Mouse (Mus musculus): ENCODE measurements around the gene Ctsl. TPM values are rescaled to one million over a fixed set of nuclear protein-coding genes. Genes with fewer than 3 reads are reported as not detected.

The Ctsl gene
- polyA plus RNA-seq, 1 experiment from 2014 or later: 104 TPM

DNA sequence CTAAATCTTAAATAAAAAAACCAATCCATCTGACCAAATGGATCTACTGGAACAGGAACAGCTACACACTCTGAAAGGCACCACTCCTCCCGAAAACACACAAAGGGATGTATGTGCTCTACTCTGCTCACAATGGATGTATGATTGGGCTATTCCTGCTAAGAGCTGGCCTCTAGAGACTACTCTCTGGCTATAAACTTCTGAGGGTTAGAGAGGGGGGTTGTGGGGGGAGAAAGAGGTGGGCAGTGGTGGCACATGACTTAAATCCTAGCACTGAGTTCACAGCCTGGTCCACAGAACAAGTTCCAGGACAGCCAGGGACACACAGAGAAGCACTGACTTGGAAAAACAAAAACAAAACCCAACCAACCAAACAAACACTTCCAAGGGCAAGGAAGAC is 2.1 kb downstream of the Ctsl start:
- Histone ChIP-seq H3K4me1 (replicated peaks) (peaks cover 12% of the 10 kb centered on the region), H3K27me3 (no peaks in the 10 kb centered on the region), H3K36me3 (peaks cover 43% of the 10 kb centered on the region), H3K4me2 (replicated peaks) (peak overlapping the region; percentile 81), H3K4me3 (replicated peaks) (no peak overlapping the region), H3K9ac (replicated peaks) (no peak overlapping the region), H3K27ac (no peak overlapping the region), H3K9me3 (no peaks in the 10 kb centered on the region)
- no peak for ATAC-seq
- 88% methylated on average over 1 of the region's 1 CpGs for WGBS

DNA sequence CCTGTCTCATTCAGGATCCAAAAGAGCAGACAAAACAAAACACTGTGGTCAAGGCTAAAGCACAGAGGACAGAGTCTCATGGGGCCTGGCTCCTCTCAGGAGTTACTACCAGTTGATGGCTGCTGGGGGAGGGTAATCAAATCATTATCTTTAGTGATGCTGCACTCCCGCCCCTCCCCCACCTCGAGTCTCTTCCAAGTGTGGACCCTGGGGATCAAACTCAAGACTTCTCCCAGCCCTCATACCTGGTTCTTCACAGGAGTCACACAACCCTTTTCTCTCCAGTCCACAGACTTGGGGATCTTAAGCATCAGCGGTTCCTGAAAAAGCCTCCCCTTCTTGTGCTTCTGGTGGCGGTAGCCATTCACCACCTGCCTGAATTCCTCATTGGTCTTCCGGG is 3.1 kb downstream of the Ctsl start:
- Histone ChIP-seq H3K36me3 (peaks cover 50% of the 10 kb centered on the region), H3K27ac (no peak overlapping the region), H3K9ac (replicated peaks) (no peak overlapping the region), H3K27me3 (no peaks in the 10 kb centered on the region), H3K4me1 (replicated peaks) (peaks cover 12% of the 10 kb centered on the region), H3K9me3 (no peaks in the 10 kb centered on the region), H3K4me2 (replicated peaks) (no peak overlapping the region), H3K4me3 (replicated peaks) (no peak overlapping the region)
- WGBS: 96% methylated on average over 5 of the region's 5 CpGs
- no peak for ATAC-seq

DNA sequence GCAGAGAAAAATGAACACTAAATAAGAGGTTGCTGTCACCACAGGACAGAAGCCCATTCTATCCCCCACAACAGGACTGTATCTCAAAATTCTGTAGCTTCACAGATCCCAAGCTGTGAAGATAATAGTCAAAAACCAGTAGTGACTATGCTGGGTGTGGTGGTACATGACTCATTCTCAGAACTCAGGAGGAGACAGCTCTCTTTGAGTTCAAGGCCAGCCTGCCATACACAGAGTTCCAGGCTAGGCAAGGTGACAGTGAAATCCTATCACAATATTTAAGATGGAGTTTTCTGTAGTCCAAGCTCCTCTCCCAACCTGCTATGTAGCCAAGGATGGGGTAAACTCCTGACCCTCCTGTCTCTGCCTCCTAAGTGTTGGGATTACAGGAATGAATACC is 5.4 kb downstream of the Ctsl start:
- H3K9ac ChIP-seq (replicated peaks): no peak overlapping the region
- no peak overlapping the region for H3K4me2 ChIP-seq (replicated peaks)
- peaks cover 9% of the 10 kb centered on the region for H3K4me1 ChIP-seq (replicated peaks)
- peaks cover 58% of the 10 kb centered on the region for H3K36me3 ChIP-seq
- no peak overlapping the region for H3K4me3 ChIP-seq (replicated peaks)
- H3K27ac ChIP-seq: no peak overlapping the region
- ATAC-seq: no peak
- H3K27me3 ChIP-seq: no peaks in the 10 kb centered on the region
- no peaks in the 10 kb centered on the region for H3K9me3 ChIP-seq

DNA sequence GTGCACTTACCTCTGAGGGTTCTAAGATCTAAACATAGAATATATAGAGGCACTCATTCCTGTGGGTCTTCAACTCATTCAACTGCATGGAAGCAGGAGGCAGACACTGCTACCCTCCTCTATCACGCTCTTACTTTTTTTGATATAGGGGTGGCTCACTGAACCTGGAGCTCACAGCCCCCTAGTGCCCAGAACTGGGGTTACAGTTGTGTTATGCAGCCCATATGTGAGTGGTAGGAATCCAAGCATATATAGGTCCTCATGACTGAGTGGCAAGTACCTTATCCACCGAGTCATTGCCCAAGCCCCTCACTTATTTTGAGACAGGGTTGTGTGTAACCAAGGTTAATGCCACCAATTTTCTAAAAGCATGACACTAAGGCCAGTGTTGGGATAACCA is 6.4 kb downstream of the Ctsl start:
- Histone ChIP-seq H3K4me1 (replicated peaks) (peaks cover 7% of the 10 kb centered on the region), H3K4me3 (replicated peaks) (no peak overlapping the region), H3K4me2 (replicated peaks) (no peak overlapping the region), H3K9ac (replicated peaks) (no peak overlapping the region), H3K27ac (no peak overlapping the region), H3K9me3 (no peaks in the 10 kb centered on the region), H3K36me3 (peaks cover 58% of the 10 kb centered on the region), H3K27me3 (no peaks in the 10 kb centered on the region)
- ATAC-seq: no peak
- WGBS: 86% methylated on average over 2 of the region's 2 CpGs

DNA sequence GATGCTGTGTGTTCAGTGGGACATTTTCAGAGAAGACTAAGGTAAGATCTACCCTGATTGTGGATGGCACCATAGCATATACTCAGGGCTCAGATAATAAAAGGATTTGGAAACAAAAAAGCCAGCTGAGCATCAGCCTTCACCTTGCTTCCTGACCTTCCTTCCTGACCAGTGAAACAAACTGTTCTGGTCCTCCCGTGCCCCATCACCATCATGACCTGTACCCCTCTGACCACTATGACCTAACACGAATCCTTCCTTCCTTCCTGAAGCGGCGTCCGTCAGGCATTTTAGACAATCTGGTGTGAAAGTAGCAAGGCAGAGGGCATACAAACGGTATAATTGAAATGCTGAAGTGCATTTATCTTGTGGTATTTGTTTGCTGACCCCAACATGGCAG is 8.6 kb downstream of the Ctsl start:
- Histone ChIP-seq H3K4me3 (replicated peaks) (no peak overlapping the region), H3K36me3 (peaks cover 46% of the 10 kb centered on the region), H3K4me1 (replicated peaks) (no peaks in the 10 kb centered on the region), H3K27me3 (no peaks in the 10 kb centered on the region), H3K9me3 (no peaks in the 10 kb centered on the region), H3K9ac (replicated peaks) (no peak overlapping the region), H3K4me2 (replicated peaks) (no peak overlapping the region), H3K27ac (no peak overlapping the region)
- 92% methylated on average over 6 of the region's 6 CpGs for WGBS
- no peak for ATAC-seq

DNA sequence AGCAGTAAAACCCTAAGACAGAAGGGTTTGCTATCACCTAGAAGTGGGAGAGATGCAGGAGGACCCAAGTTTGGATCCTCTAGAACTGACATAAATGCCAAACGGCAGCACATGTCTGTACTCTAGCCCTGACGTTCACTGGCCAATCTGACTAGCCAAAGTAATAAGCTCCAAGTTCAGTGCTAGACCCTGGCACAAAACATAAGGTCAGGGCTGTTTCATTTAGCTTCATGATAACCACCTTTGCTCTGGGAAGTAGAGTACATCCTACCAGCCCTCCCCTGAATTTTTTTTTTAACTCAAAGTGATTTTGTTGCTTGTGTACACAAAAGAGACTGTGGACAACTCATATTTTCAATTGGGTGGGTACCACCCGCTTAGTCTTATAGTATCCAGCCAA is 9.7 kb downstream of the Ctsl start:
- WGBS: 91% methylated on average over 3 of the region's 3 CpGs
- Histone ChIP-seq H3K4me1 (replicated peaks) (no peaks in the 10 kb centered on the region), H3K4me2 (replicated peaks) (no peak overlapping the region), H3K9me3 (no peaks in the 10 kb centered on the region), H3K9ac (replicated peaks) (no peak overlapping the region), H3K4me3 (replicated peaks) (no peak overlapping the region), H3K36me3 (peaks cover 34% of the 10 kb centered on the region), H3K27ac (no peak overlapping the region), H3K27me3 (no peaks in the 10 kb centered on the region)
- ATAC-seq: no peak

DNA sequence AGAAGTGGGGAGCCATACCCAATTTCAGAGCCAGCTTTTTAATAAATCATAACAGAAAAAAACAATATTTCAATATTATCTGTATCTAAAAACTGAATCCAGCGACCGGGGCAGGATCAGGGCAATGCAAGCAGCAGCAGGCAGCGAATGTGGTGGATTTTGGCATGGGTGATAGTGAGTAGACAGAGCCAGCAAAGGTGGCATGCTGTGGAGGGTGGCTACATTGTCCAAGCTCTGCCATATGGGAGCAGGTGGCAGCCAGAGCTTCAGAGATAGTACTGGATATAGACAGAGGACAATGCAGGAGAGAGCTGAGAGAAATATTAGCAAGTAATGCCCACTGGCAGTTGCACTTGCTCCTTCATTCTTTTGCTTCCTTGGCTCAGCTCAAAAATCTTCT is 11.0 kb downstream of the Ctsl start:
- H3K4me2 ChIP-seq (replicated peaks): no peak overlapping the region
- no peaks in the 10 kb centered on the region for H3K4me1 ChIP-seq (replicated peaks)
- no peak overlapping the region for H3K27ac ChIP-seq
- WGBS: 95% methylated on average over 3 of the region's 3 CpGs
- no peak overlapping the region for H3K9ac ChIP-seq (replicated peaks)
- H3K4me3 ChIP-seq (replicated peaks): no peak overlapping the region
- peaks cover 25% of the 10 kb centered on the region for H3K36me3 ChIP-seq
- no peaks in the 10 kb centered on the region for H3K27me3 ChIP-seq
- ATAC-seq: no peak
- H3K9me3 ChIP-seq: no peaks in the 10 kb centered on the region

DNA sequence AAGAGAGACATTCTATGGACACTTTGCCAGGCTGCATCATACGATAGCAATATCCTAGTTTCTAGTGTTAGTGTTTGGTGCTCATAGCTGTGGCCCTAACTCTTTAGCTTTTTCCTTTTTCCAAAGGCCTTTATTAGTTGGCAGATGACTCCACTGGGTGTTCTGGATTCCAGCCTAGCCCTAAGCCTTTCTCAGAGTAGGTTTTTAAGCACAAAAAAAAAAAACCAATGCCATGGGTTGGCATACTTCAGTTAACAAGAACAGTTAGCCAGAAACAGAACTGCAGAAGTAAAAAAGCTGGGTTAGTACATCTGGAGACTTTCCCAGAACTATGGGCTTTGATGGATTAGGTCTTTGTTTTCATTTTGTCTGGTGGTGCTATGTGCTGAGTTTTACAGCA is 12.2 kb downstream of the Ctsl start:
- H3K36me3 ChIP-seq: peaks cover 14% of the 10 kb centered on the region
- H3K9ac ChIP-seq (replicated peaks): no peak overlapping the region
- H3K4me3 ChIP-seq (replicated peaks): no peak overlapping the region
- ATAC-seq: no peak
- no peak overlapping the region for H3K27ac ChIP-seq
- H3K27me3 ChIP-seq: no peaks in the 10 kb centered on the region
- no peaks in the 10 kb centered on the region for H3K9me3 ChIP-seq
- 94% methylated on average over 1 of the region's 1 CpGs for WGBS
- H3K4me1 ChIP-seq (replicated peaks): no peaks in the 10 kb centered on the region
- no peak overlapping the region for H3K4me2 ChIP-seq (replicated peaks)

DNA sequence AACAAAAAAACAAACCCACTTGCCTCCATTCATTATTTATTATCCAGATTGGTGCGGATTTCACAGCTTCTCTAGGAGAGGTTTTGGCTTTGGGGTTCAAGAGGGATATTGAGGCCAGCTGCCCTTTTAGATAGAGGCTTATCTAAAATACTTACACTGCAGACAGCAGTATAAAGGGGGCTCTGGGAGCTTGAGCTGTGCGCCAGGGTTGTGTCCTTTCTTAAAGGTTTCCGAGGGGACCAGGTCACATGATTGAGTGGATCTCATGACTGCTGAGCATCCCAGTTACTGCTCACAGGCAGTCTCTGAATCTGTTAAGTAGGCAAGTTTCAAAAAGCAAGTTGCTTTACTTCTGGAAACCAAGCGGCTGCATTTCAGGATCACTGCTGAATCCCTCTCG is 13.3 kb downstream of the Ctsl start:
- WGBS: 74% methylated on average over 5 of the region's 5 CpGs
- no peak for ATAC-seq
- no peak overlapping the region for H3K4me2 ChIP-seq (replicated peaks)
- no peaks in the 10 kb centered on the region for H3K4me1 ChIP-seq (replicated peaks)
- no peak overlapping the region for H3K9ac ChIP-seq (replicated peaks)
- no peaks in the 10 kb centered on the region for H3K9me3 ChIP-seq
- H3K27me3 ChIP-seq: no peaks in the 10 kb centered on the region
- H3K36me3 ChIP-seq: peaks cover 5% of the 10 kb centered on the region
- H3K4me3 ChIP-seq (replicated peaks): no peak overlapping the region
- no peak overlapping the region for H3K27ac ChIP-seq

DNA sequence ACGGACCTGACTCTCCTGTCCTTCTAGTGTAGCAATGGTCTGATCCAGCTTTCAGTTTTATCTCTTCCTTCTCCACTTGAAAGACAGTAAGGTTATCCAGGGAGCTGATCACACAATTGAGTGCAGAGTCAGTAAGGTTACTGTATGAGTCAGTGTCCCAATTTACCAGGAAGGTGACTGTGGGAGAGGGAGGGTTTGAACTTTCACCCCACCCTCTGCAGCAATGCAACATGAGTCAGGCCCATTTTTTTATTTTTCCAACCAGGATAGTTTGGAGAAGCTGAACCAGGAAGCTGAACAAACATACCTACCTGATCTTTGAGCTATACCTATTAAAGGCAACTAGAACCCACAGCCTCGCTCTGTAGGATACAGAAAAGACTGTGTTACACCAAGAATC is 21.2 kb downstream of the Ctsl start:
- WGBS: 73% methylated on average over 2 of the region's 2 CpGs
- no peak for ATAC-seq

DNA sequence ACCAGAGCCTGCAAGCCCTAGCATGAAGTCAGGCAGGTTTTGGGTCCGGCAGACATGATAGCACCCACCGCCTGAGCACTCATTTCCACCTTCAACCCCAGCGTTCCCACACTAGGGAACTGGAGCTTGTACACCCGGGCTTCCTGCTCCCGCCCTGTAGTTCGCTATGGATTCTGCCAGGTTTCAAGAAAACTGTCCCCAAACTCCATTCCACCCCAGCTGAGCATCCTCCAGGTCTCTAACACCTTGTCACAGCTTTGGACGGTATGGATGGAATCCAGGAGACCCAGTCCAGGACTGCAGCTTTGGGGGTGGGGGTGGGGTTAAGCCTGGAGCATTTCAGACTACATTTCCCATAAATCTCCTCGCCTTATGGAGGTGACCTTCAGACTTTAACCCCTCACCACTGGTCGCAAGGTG is 26.6 kb downstream of the Ctsl start:
- no peaks in the 10 kb centered on the region for H3K9me3 ChIP-seq
- peak overlapping the region; percentile 49 for H3K4me3 ChIP-seq (replicated peaks)
- ATAC-seq: peak; percentile 89
- H3K36me3 ChIP-seq: no peaks in the 10 kb centered on the region
- WGBS: 5% methylated on average over 9 of the region's 9 CpGs
- no peak overlapping the region for H3K27ac ChIP-seq
- peak overlapping the region; percentile 76 for H3K4me2 ChIP-seq (replicated peaks)
- H3K4me1 ChIP-seq (replicated peaks): peaks cover 8% of the 10 kb centered on the region; the same call in 1 of the 2 replicates
- H3K9ac ChIP-seq (replicated peaks): peak overlapping the region; percentile 62
- no peaks in the 10 kb centered on the region for H3K27me3 ChIP-seq

More for the DNA sequence above, 21.2 kb downstream of the Ctsl start:
- Histone ChIP-seq H3K9me3 (no peaks in the 10 kb centered on the region), H3K27ac (no peak overlapping the region), H3K9ac (replicated peaks) (no peak overlapping the region), H3K27me3 (no peaks in the 10 kb centered on the region), H3K4me2 (replicated peaks) (no peak overlapping the region), H3K36me3 (no peaks in the 10 kb centered on the region), H3K4me3 (replicated peaks) (no peak overlapping the region), H3K4me1 (replicated peaks) (no peaks in the 10 kb centered on the region)

DNA sequence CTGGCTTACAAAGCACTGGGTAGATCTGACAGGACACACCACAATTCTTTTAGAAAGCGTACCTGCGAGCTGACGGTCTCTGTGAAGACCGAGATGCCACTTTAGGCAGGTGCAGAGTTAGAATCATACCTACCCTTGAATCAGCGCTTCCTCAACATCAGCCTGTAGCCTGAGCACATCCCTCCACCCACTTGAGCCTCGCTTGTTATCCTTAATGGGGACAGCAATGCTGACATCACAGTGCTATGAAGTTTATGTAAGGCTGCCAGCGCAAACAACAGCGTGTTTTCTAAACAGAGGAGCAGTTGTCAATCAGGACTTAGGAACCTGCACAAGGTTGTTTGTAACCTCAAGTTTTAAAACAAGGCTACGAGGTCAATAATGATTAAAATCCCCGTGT is 27.1 kb downstream of the Ctsl start:
- Histone ChIP-seq H3K9ac (replicated peaks) (peak overlapping the region; percentile 62), H3K36me3 (no peaks in the 10 kb centered on the region), H3K27me3 (no peaks in the 10 kb centered on the region), H3K4me2 (replicated peaks) (peak overlapping the region; percentile 76), H3K4me1 (replicated peaks) (peaks cover 8% of the 10 kb centered on the region; the same call in 1 of the 2 replicates), H3K9me3 (no peaks in the 10 kb centered on the region), H3K4me3 (replicated peaks) (peak overlapping the region; percentile 49), H3K27ac (no peak overlapping the region)
- 19% methylated on average over 10 of the region's 10 CpGs for WGBS
- ATAC-seq: peak; percentile 58; the same call in 1 of the 2 replicates

DNA sequence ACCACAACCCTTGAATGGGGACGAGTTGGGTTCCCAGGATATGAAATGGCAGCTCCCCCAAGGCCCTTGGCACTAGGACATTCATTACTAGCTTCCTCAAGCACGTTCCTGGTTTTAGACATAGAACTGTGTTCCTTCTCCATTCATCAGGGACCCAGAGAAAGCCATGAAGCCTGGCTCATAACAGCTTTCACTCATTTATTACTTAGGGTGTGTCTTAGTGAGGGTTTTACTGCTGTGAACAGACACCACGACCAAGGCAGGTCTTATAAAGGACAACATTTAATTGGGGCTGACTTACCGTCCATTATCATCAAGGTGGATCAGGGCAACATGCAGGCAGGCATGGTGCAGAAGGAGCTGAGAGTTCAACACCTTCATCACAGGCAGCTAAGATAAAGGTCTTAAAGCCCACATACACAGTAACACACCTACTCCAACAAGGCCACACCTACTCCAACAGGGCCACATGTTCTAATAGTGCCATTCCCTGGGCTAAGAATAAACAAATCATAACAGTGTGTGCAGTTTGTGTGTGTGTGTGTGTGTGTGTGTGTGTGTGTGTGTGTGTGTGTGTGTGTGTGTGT is 35.1 kb downstream of the Ctsl start:
- Histone ChIP-seq H3K4me3 (replicated peaks) (no peak overlapping the region), H3K4me1 (replicated peaks) (no peaks in the 10 kb centered on the region), H3K9ac (replicated peaks) (no peak overlapping the region), H3K27ac (no peak overlapping the region), H3K9me3 (no peaks in the 10 kb centered on the region), H3K27me3 (no peaks in the 10 kb centered on the region), H3K4me2 (replicated peaks) (no peak overlapping the region), H3K36me3 (no peaks in the 10 kb centered on the region)
- no peak for ATAC-seq
- 71% methylated on average over 4 of the region's 4 CpGs for WGBS

Data from midbrain, embryonic 13.5 days (tissue).